9 mouse cellular contexts compared by ENCODE assay signal in genomic region chr17:83138493-83139417, GRCm38 (mm10).
DNase-seq lines count a peak whose midpoint lies in the region; ATAC-seq lines count a peak whose summit lies in the region.
"Had no signal": no experiment of that assay in that cellular context is flagged by ENCODE, and none has a peak within 500 bp of the region (broad histone marks: within the 10 kb centered on the region; RNA-seq: fewer than 3 reads in every experiment).

No protein-coding gene starts in this region.

- H3K27ac ChIP-seq in forebrain, embryonic 15.5 days (replicated peaks), result no peak overlapping the region
- H3K27ac ChIP-seq in kidney, embryonic 16.5 days (ENCODE audit: low read length), result peak overlapping the region; percentile 76
- H3K27ac ChIP-seq in neural tube, embryonic 15.5 days (replicated peaks), result peak overlapping the region; percentile 15; the same call in 1 of the 2 replicates
- no peak overlapping the region for H3K27ac ChIP-seq in liver, embryonic 11.5 days (ENCODE audit: low read depth, low read length)

- peak; percentile 68 for ATAC-seq in forebrain, embryonic 15.5 days (replicated peaks)
- ATAC-seq in kidney, embryonic 16.5 days (ENCODE audit: low FRiP score, low TSS enrichment), result peak; percentile 83
- ATAC-seq in neural tube, embryonic 15.5 days (ENCODE audit: low FRiP score), result peak; percentile 69; the same call in 1 of the 2 replicates
- ATAC-seq in liver, embryonic 11.5 days (replicated peaks; ENCODE audit: low FRiP score), result no peak; the same call in 1 of the 2 replicates

- H3K27me3 ChIP-seq in forebrain, embryonic 15.5 days, result no peaks in the 10 kb centered on the region
- no peaks in the 10 kb centered on the region for H3K27me3 ChIP-seq in kidney, embryonic 16.5 days (ENCODE audit: insufficient read depth, low read length)
- no peaks in the 10 kb centered on the region for H3K27me3 ChIP-seq in neural tube, embryonic 15.5 days (replicated peaks)
- H3K27me3 ChIP-seq in liver, embryonic 11.5 days (replicated peaks; ENCODE audit: control insufficient read depth, insufficient read depth, low read length), result no peaks in the 10 kb centered on the region

- H3K4me2 ChIP-seq in forebrain, embryonic 15.5 days (replicated peaks), result no peak overlapping the region
- H3K4me2 ChIP-seq in kidney, embryonic 16.5 days (replicated peaks; ENCODE audit: low read depth, low read length), result no peak overlapping the region
- H3K4me2 ChIP-seq in neural tube, embryonic 15.5 days, result no peak overlapping the region
- H3K4me2 ChIP-seq in liver, embryonic 11.5 days, result no peak overlapping the region

- DNase-seq in lung, postnatal 10 days, result peak; percentile 45
- DNase-seq in lung, postnatal 14 days, result no peak
- no peak for DNase-seq in liver, embryonic 11.5 days (ENCODE audit: low spot score)
- DNase-seq in cerebellum, postnatal 4 days (ENCODE audit: low spot score in 2 of 2), result no peak
- DNase-seq in gastrocnemius, postnatal 36 days, result no peak
- DNase-seq: left cerebral cortex, postnatal 4 days had no signal

- H3K36me3 ChIP-seq in forebrain, embryonic 15.5 days, result no peaks in the 10 kb centered on the region
- no peaks in the 10 kb centered on the region for H3K36me3 ChIP-seq in kidney, embryonic 16.5 days (ENCODE audit: insufficient read depth, low read length)
- no peaks in the 10 kb centered on the region for H3K36me3 ChIP-seq in neural tube, embryonic 15.5 days
- H3K36me3 ChIP-seq in liver, embryonic 11.5 days (ENCODE audit: control insufficient read depth, insufficient read depth, low read length), result no peaks in the 10 kb centered on the region

- 20% methylated on average over 11 of the region's 11 CpGs for WGBS in forebrain, embryonic 15.5 days
- WGBS in kidney, embryonic 16.5 days, result 23% methylated on average over 11 of the region's 11 CpGs
- 20% methylated on average over 11 of the region's 11 CpGs for WGBS in neural tube, embryonic 15.5 days
- 43% methylated on average over 11 of the region's 11 CpGs for WGBS in liver, embryonic 11.5 days

- intact Hi-C loops in gastrocnemius, postnatal 36 days (cut with DNase I), result no loop called here

- H3K4me1 ChIP-seq in forebrain, embryonic 15.5 days, result peaks cover 7% of the 10 kb centered on the region
- peaks cover 35% of the 10 kb centered on the region for H3K4me1 ChIP-seq in kidney, embryonic 16.5 days (ENCODE audit: insufficient read depth, low read length)
- H3K4me1 ChIP-seq in neural tube, embryonic 15.5 days, result peaks cover 11% of the 10 kb centered on the region
- H3K4me1 ChIP-seq in liver, embryonic 11.5 days (replicated peaks; ENCODE audit: control insufficient read depth, insufficient read depth, low read length), result peaks cover 9% of the 10 kb centered on the region; the same call in 1 of the 2 replicates

- no peaks in the 10 kb centered on the region for H3K9me3 ChIP-seq in forebrain, embryonic 15.5 days
- no peaks in the 10 kb centered on the region for H3K9me3 ChIP-seq in kidney, embryonic 16.5 days (ENCODE audit: low read length)
- no peaks in the 10 kb centered on the region for H3K9me3 ChIP-seq in neural tube, embryonic 15.5 days (replicated peaks)
- no peaks in the 10 kb centered on the region for H3K9me3 ChIP-seq in liver, embryonic 11.5 days (ENCODE audit: control insufficient read depth, low read length)

- no peak overlapping the region for H3K4me3 ChIP-seq in forebrain, embryonic 15.5 days
- no peak overlapping the region for H3K4me3 ChIP-seq in kidney, embryonic 16.5 days (ENCODE audit: low read length)
- H3K4me3 ChIP-seq in neural tube, embryonic 15.5 days (replicated peaks), result no peak overlapping the region
- no peak overlapping the region for H3K4me3 ChIP-seq in liver, embryonic 11.5 days (ENCODE audit: low read depth, low read length)

- H3K9ac ChIP-seq in forebrain, embryonic 15.5 days (replicated peaks), result no peak overlapping the region
- 0 out of 2 replicates have a peak overlapping the region, but pooled peaks have one; percentile 22 for H3K9ac ChIP-seq in kidney, embryonic 16.5 days (replicated peaks; ENCODE audit: low read length)
- H3K9ac ChIP-seq in neural tube, embryonic 15.5 days (replicated peaks), result no peak overlapping the region
- no peak overlapping the region for H3K9ac ChIP-seq in liver, embryonic 11.5 days (ENCODE audit: low read depth, low read length)

Comparison
In these comparisons a context has a peak if more than half of its experiments do, and no peak if none do; other contexts are left out.
1. H3K27ac ChIP-seq: peak in kidney, embryonic 16.5 days (single experiment) and neural tube, embryonic 15.5 days (single experiment); none in forebrain, embryonic 15.5 days (single experiment) and liver, embryonic 11.5 days (single experiment).